Mouse (Mus musculus) testis, adult 2 months (tissue): ENCODE results near the gene Rps15. TPM values are rescaled to one million over a fixed set of nuclear protein-coding genes. Genes with fewer than 3 reads are reported as not detected.

Experiments
- H3K27ac ChIP-seq: fragments of 200-500 bp; 2 replicates; pipeline ENCODE4 v1.5.1; 2012; ENCODE audit warnings: low read depth, low read length; ENCODE audit not compliant: control insufficient read depth, insufficient read depth
- H3K27me3 ChIP-seq: fragments of 200-500 bp; 2 replicates; pipeline ENCODE4 v1.6.1; 2012; ENCODE audit warnings: mild to moderate bottlenecking, low read length, moderate library complexity; ENCODE audit not compliant: control insufficient read depth, insufficient read depth
- H3K36me3 ChIP-seq: fragments of 200-500 bp; 2 replicates; pipeline ENCODE4 v1.6.1; 2012; ENCODE audit warnings: mild to moderate bottlenecking, low read length; ENCODE audit not compliant: control insufficient read depth, insufficient read depth
- H3K4me1 ChIP-seq: fragments of 200-500 bp; 2 replicates; pipeline ENCODE4 v1.6.1; 2012; ENCODE audit warnings: low read length; ENCODE audit not compliant: control insufficient read depth, insufficient read depth
- H3K4me3 ChIP-seq: fragments of 200-500 bp; 2 replicates; pipeline ENCODE4 v1.5.1; 2012; ENCODE audit warnings: low read depth, mild to moderate bottlenecking, low read length, moderate library complexity, mixed read lengths; ENCODE audit not compliant: control insufficient read depth
- CTCF ChIP-seq: fragments of 200-500 bp; IDR thresholded peaks from 2 replicates; pipeline ENCODE4 v1.5.1; 2012; ENCODE audit warnings: low read depth, mild to moderate bottlenecking, inconsistent platforms, low read length, moderate library complexity; ENCODE audit not compliant: control insufficient read depth, insufficient read depth, insufficient replicate concordance
- POLR2A ChIP-seq: fragments of 200-500 bp; IDR thresholded peaks from 2 replicates; pipeline ENCODE4 v1.6.1; 2012; ENCODE audit warnings: low read depth, mild to moderate bottlenecking, inconsistent platforms, low read length, moderate library complexity; ENCODE audit not compliant: control insufficient read depth
- polyA plus RNA-seq: library from polyadenylated mRNA; depleted of rRNA; stranded (reverse); fragments of >200 nt; gene quantifications from 2 replicates; pipeline ENCODE4 v1.2.3, GENCODE M21; 2012

Rps15 gene
- polyA plus RNA-seq, 1 experiment = 672 TPM

- Histone ChIP-seq H3K4me3 (no peak overlapping the region), H3K36me3 (no peaks in the 10 kb centered on the region; the same call in 1 of the 2 replicates), H3K27ac (no peak overlapping the region), H3K4me1 (peaks cover 9% of the 10 kb centered on the region), H3K27me3 (no peaks in the 10 kb centered on the region)
- TF ChIP-seq CTCF (no peak), POLR2A (no peak)
These were observed 36.2 kb upstream of the Rps15 start for GRCm38 (mm10) chr10:80255881-80256535.

GRCm38 (mm10) chr10:80257936-80258335 lies 34.3 kb upstream of the Rps15 start:
- H3K27me3 ChIP-seq = no peaks in the 10 kb centered on the region
- H3K4me1 ChIP-seq = peaks cover 19% of the 10 kb centered on the region
- H3K27ac ChIP-seq = no peak overlapping the region
- no peaks in the 10 kb centered on the region; the same call in 1 of the 2 replicates for H3K36me3 ChIP-seq
- H3K4me3 ChIP-seq = no peak overlapping the region
- TF ChIP-seq POLR2A (no peak), CTCF (no peak)

- H3K4me1 ChIP-seq = peaks cover 19% of the 10 kb centered on the region
- H3K27me3 ChIP-seq = no peaks in the 10 kb centered on the region
- H3K4me3 ChIP-seq = no peak overlapping the region; the same call in 1 of the 2 replicates
- TF ChIP-seq CTCF (no peak), POLR2A (no peak)
- H3K36me3 ChIP-seq = no peaks in the 10 kb centered on the region; the same call in 1 of the 2 replicates
- peak overlapping the region; percentile 16; the same call in 1 of the 2 replicates for H3K27ac ChIP-seq
These were observed 33.3 kb upstream of the Rps15 start for GRCm38 (mm10) chr10:80258752-80259462.

- TF ChIP-seq POLR2A = no peak
- TF ChIP-seq CTCF = no peak
- Histone ChIP-seq H3K36me3 (no peaks in the 10 kb centered on the region; the same call in 1 of the 2 replicates), H3K4me3 (peak overlapping the region; percentile 5), H3K27ac (peak overlapping the region; percentile 16; the same call in 1 of the 2 replicates), H3K4me1 (peaks cover 19% of the 10 kb centered on the region), H3K27me3 (no peaks in the 10 kb centered on the region)
These were observed 32.8 kb upstream of the Rps15 start for GRCm38 (mm10) chr10:80259463-80259805.

- peak overlapping the region; percentile 90 for H3K27ac ChIP-seq
- peak overlapping the region; percentile 83 for H3K4me3 ChIP-seq
- no peaks in the 10 kb centered on the region; the same call in 1 of the 2 replicates for H3K36me3 ChIP-seq
- peaks cover 19% of the 10 kb centered on the region for H3K4me1 ChIP-seq
- H3K27me3 ChIP-seq = no peaks in the 10 kb centered on the region
- no peak for TF ChIP-seq CTCF
- no peak; the same call in 1 of the 2 replicates for TF ChIP-seq POLR2A
These were observed 32.2 kb upstream of the Rps15 start for GRCm38 (mm10) chr10:80259861-80260641.

- Histone ChIP-seq H3K36me3 (no peaks in the 10 kb centered on the region; the same call in 1 of the 2 replicates), H3K4me1 (peaks cover 19% of the 10 kb centered on the region), H3K4me3 (peak within 1 kb of the TSS; percentile 83), H3K27me3 (no peaks in the 10 kb centered on the region), H3K27ac (peak within 1 kb of the TSS; percentile 90)
- TF ChIP-seq POLR2A (peak; percentile 70), CTCF (no peak)
These were observed 31.3 kb upstream of the Rps15 start, which contains the start of the genes Gamt and Dazap1 for GRCm38 (mm10) chr10:80260642-80261584. TSS of gene Gamt (minus strand) at chr10:80261012. TSS of gene Dazap1 (plus strand) at chr10:80261486.
